Mouse (Mus musculus) midbrain, embryonic 10.5 days (tissue): ENCODE measurements around the gene Dffb. TPM values are rescaled to one million over a fixed set of nuclear protein-coding genes. Genes with fewer than 3 reads are reported as not detected.
"Not testable (repeated sequence)": the region's sequence is repeated elsewhere in the genome, so short reads cannot be mapped to it uniquely, and the experiment has no call there.

Source experiments
- DNase-seq: peaks from one replicate; pipeline ENCODE4 v3.0.0-alpha.2; 2017; ENCODE audit warnings: low spot score
- H3K27ac ChIP-seq: fragments of 300-500 bp; sonication (generic); replicated peaks from 2 replicates; pipeline ENCODE4 v1.5.1; 2016; ENCODE audit warnings: mild to moderate bottlenecking
- H3K27me3 ChIP-seq: fragments of 300-500 bp; sonication (generic); 2 replicates; pipeline ENCODE4 v1.6.1; 2016; ENCODE audit warnings: low read depth, mild to moderate bottlenecking; ENCODE audit not compliant: poor library complexity, severe bottlenecking
- H3K36me3 ChIP-seq: fragments of 300-500 bp; sonication (generic); 2 replicates; pipeline ENCODE4 v1.6.1; 2016; ENCODE audit warnings: mild to moderate bottlenecking, moderate library complexity
- H3K4me1 ChIP-seq: fragments of 300-500 bp; sonication (generic); 2 replicates; pipeline ENCODE4 v1.6.1; 2016
- H3K4me3 ChIP-seq: fragments of 300-500 bp; sonication (generic); 2 replicates; pipeline ENCODE4 v1.5.1; 2016; ENCODE audit warnings: mild to moderate bottlenecking, moderate library complexity
- H3K9me3 ChIP-seq: fragments of 300-500 bp; sonication (generic); replicated peaks from 2 replicates; pipeline ENCODE4 v1.6.1; 2016; ENCODE audit warnings: mild to moderate bottlenecking
- WGBS: fragments of 180-500 bp; shearing (Covaris S2); methylation state at CpG from one replicate; pipeline ENCODE4 v1.1.7; 2016; 5-methylcytosine and 5-hydroxymethylcytosine counted together
- polyA plus RNA-seq: library from polyadenylated mRNA; unstranded; fragments of >200 nt; fragmentation: Nextera tagmentation; extraction: Ambion mirVana; gene quantifications from 2 replicates; pipeline ENCODE4 v1.2.1, GENCODE M21; 2016

Dffb gene
- polyA plus RNA-seq, 1 experiment from 2014 or later: 13.1 TPM

DNA sequence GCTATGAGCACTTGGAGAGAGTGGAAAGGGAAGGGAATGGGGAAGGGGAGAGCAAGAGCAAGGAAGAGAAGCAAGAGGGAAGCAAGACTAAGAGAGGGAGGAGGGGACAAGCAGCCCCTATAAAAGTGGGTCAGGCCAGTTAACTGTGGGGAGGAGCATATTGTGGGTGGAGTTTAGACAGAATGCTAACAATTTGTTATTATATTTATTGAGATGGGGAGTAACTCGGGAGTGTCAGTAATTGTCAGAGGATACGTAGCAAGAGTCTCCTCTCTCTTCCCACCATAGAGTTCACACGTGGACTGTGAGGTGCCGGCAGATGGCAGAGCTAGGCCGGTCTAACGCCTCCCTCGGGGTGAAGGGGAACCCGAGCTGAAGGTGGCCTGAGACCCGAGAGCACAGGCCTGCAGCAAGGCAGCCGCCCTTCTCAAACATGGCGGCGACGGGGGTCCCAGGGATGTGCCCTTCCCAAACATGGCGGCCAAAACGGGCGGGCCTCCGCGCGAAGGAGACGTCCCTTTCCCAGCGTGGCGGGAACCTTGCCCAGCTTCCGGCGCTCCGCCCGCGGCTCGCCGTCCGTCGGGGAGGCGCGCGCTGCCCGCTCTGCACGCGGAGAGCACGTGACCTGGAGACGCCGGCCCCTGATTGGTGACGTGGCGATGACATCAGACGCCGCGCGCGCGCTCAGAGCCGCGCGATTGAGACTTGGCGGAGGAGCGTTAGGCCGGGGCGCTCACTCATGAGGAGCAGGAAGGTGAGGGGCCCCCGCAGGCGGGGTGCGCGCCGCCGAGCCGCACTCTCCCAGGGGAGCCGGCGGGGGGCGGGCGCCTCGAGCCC, 18.1 kb downstream of the Dffb start, which contains the start of gene A430005L14Rik:
TSS of gene A430005L14Rik (plus strand) at position 669 of the 837 bp plus-strand sequence.
- H3K4me1 ChIP-seq: peaks cover 24% of the 10 kb centered on the region
- peak within 1 kb of the TSS; percentile 90 for H3K4me3 ChIP-seq
- no peaks in the 10 kb centered on the region for H3K9me3 ChIP-seq
- DNase-seq: peak; percentile 98
- peak within 1 kb of the TSS; percentile 94 for H3K27ac ChIP-seq
- 2% methylated on average over 67 of the region's 67 CpGs for WGBS
- H3K27me3 ChIP-seq: peaks cover 20% of the 10 kb centered on the region
- peaks cover 30% of the 10 kb centered on the region for H3K36me3 ChIP-seq

DNA sequence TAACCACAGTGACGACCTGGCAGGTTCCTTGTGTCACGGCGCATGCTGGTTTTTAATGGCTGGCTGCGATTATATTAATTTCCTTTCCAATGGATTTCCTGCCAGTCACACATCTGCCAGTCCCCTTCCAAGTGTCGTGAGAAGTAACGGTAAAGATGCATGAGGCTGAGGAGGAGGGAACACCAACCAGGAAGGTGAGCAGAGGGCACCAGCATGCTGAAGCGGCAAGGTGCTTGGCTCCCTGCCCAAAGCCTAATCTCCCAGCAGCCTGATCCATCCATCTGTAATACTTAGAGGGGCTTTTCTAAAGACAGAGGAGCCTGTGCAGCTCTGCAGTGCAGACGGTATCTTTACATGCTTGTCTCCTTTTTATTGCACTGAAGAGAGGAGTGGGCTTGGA, 19.3 kb downstream of the Dffb start:
- Histone ChIP-seq H3K27me3 (peaks cover 20% of the 10 kb centered on the region), H3K4me3 (no peak overlapping the region), H3K9me3 (no peaks in the 10 kb centered on the region), H3K36me3 (peaks cover 18% of the 10 kb centered on the region), H3K4me1 (peaks cover 31% of the 10 kb centered on the region), H3K27ac (no peak overlapping the region)
- DNase-seq: no peak
- WGBS: 91% methylated on average over 8 of the region's 8 CpGs

DNA sequence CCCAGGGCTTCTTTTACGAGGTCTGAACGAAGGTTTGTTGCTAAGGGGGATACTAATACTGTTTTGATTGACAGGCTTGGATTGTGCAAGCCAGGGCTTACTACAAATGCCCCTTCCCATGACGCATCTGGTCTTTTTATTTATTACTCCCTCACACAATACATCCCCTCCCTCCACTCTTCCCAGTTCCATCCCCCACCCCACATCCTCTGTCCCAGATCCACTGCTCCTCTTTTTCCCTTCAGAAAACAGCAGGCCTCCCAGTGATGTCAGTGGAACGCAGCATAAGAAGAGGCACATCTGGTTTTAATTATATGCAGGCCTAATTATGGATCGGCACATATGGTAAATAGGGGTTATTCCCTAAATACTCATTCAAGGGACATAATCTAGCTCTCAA, 23.2 kb downstream of the Dffb start:
- 53% methylated on average over 5 of the region's 5 CpGs for WGBS
- Histone ChIP-seq H3K4me3 (no peak overlapping the region), H3K27ac (no peak overlapping the region), H3K27me3 (peaks cover 37% of the 10 kb centered on the region), H3K9me3 (no peaks in the 10 kb centered on the region), H3K4me1 (peaks cover 16% of the 10 kb centered on the region), H3K36me3 (no peaks in the 10 kb centered on the region)
- no peak for DNase-seq

DNA sequence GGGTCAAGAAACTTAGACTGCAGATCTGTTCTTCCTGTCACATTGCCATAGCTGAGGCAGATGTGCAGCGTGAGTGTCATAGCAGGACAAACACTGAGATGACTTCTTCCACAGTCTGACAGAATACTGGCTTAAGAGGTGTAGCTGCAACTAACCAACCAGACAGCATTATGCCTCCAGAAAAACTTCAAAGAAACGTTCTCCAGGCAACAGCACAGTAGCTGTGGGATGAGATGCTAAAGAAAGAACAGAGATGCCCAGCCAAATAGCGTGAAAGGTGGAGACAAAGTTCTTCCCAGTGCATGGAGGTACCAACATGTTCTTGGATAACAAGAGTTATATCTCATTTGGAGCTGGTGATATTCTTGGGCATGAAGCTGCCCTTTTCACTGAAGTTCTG, 23.8 kb downstream of the Dffb start:
- peaks cover 42% of the 10 kb centered on the region for H3K27me3 ChIP-seq
- WGBS: 75% methylated on average over 3 of the region's 3 CpGs
- no peaks in the 10 kb centered on the region for H3K9me3 ChIP-seq
- no peak for DNase-seq
- no peaks in the 10 kb centered on the region for H3K36me3 ChIP-seq
- H3K4me1 ChIP-seq: peaks cover 11% of the 10 kb centered on the region; the same call in 1 of the 2 replicates
- H3K27ac ChIP-seq: no peak overlapping the region
- no peak overlapping the region for H3K4me3 ChIP-seq

DNA sequence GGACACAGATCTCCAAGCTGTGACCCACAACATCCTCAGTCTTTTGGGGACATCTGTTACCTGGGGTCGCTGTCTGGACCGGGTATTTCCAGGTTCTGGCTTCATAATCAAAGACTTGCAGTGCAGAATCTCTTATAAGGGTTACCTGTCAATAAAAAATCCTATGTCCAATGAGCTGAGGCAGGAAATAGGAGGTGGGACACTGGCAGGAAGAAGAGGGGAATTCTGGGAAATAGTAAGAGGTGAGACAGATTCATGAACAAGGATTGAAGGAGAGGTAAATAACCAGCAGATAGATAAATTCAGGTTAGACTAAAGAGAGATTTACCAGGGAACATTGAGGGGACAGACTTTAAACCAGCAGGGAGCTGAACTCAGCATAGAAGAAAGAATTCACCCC, 24.6 kb downstream of the Dffb start:
- no peak overlapping the region for H3K4me3 ChIP-seq
- no peak for DNase-seq
- peaks cover 38% of the 10 kb centered on the region for H3K27me3 ChIP-seq

DNA sequence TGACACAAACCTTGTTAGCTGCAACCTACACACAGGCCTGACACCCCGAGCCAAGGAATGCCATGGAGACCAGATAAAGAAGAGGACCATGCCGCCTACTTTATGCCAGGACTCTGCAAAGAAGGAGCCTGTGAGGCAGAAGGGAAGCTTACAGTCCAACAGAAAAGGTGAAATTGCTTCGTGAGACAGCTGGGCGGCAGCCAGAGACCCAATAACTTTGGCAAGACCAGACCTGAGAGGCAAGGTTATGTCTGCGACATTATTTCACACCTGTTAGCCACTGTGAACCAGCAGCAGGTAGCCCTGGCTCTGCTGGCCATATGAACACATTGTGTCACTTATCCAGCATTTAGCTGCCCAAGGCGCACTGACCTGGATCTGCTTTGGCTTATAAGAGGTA, 29.2 kb downstream of the Dffb start:
- 88% methylated on average over 6 of the region's 6 CpGs for WGBS
- no peak for DNase-seq
- H3K27ac ChIP-seq: no peak overlapping the region
- no peak overlapping the region for H3K4me3 ChIP-seq
- H3K4me1 ChIP-seq: peaks cover 13% of the 10 kb centered on the region
- H3K36me3 ChIP-seq: no peaks in the 10 kb centered on the region
- no peaks in the 10 kb centered on the region for H3K9me3 ChIP-seq
- peaks cover 24% of the 10 kb centered on the region for H3K27me3 ChIP-seq

More for the DNA sequence above, 24.6 kb downstream of the Dffb start:
- Histone ChIP-seq H3K36me3 (no peaks in the 10 kb centered on the region), H3K27ac (no peak overlapping the region), H3K9me3 (no peaks in the 10 kb centered on the region), H3K4me1 (peaks cover 11% of the 10 kb centered on the region; the same call in 1 of the 2 replicates)
- 67% methylated on average over 2 of the region's 2 CpGs for WGBS

DNA sequence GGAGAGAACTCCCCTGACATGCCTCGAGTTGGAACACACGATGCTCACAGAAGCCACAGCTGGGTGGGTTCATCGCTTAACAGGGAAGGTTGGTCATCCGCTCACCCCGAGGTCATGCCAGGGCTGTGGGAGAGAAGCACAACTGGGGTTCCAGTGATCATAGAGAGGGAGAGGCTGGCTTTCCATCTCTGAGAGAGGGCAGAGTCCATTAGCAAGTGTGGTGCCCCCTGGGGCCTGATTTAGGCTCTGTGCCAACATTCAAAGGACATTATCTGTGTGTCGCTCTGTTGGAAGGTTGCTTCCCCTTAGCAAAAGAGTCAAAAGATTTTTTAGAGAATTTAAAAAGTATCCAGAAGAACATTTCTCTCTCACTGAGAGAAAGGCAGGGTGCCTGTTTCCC, 30.7 kb downstream of the Dffb start:
- DNase-seq: no peak
- H3K4me1 ChIP-seq: peaks cover 13% of the 10 kb centered on the region
- H3K9me3 ChIP-seq: no peaks in the 10 kb centered on the region
- H3K27ac ChIP-seq: no peak overlapping the region
- no peak overlapping the region for H3K4me3 ChIP-seq
- H3K27me3 ChIP-seq: peaks cover 24% of the 10 kb centered on the region
- 68% methylated on average over 6 of the region's 6 CpGs for WGBS
- no peaks in the 10 kb centered on the region for H3K36me3 ChIP-seq

DNA sequence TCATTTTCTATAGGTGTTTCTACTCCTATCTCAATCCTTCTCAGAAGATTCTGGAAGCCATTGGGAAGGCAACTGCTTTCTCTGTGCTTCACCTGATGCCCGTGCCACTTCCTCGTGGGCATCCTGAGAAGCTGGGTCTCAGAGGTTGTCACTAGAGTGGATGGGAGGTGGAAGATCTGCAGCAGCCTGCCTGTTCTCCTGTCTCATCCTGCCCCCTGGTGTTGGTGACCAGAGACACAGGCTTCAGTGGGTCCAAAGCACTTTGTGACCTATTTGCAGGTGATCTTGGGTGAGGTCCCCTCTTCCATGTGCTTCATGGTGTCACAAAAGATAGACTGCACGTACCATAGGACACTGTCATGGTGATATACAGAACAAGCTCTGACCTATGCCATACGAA, 31.7 kb downstream of the Dffb start:
- 72% methylated on average over 4 of the region's 4 CpGs for WGBS
- Histone ChIP-seq H3K4me3 (no peak overlapping the region), H3K9me3 (no peaks in the 10 kb centered on the region), H3K36me3 (no peaks in the 10 kb centered on the region), H3K27me3 (peaks cover 19% of the 10 kb centered on the region), H3K4me1 (peaks cover 13% of the 10 kb centered on the region), H3K27ac (no peak overlapping the region)
- DNase-seq: peak; percentile 37

DNA sequence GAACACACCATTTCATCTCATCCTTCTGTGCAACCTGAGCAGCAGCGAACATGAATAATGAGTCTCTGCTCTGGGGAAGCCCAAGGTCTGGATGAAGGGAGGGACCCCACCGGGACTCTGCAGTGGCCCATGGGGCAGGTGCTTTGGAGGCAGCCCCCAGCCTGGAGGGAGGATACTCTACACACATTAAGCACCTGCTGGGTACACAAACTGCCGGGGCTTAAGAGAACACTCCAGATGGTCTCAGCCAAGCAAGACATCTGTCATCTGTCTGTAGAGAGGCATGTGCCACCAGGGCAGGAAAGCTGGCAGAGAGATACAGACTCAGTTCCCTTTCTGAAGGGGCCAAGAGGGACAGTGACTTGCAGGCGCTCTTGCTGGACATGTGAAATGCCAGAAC, 45.0 kb downstream of the Dffb start:
- Histone ChIP-seq H3K4me3 (no peak overlapping the region), H3K36me3 (no peaks in the 10 kb centered on the region), H3K27ac (no peak overlapping the region), H3K27me3 (no peaks in the 10 kb centered on the region), H3K4me1 (peaks cover 4% of the 10 kb centered on the region), H3K9me3 (no peaks in the 10 kb centered on the region)
- WGBS: 84% methylated on average over 4 of the region's 4 CpGs
- DNase-seq: no peak

DNA sequence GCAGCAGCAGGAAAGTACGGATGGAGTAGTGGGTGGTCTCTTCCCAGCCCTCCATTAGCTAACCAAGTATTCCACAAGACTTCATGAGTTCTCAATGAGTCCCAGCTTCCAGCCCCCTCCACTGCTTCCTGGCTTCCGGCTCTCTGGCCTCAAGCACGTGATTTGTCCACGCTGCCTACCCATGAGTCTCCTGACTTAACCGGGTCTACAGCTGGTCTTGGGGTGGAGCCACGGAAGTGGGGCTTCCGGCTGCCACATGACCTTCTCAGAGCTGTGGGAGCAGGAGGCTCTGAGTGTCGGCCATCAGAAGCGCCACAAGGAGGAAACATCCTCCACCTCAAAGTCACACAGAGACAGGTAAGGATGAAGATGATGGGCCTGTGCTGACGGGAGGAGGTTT, 45.5 kb downstream of the Dffb start:
- Histone ChIP-seq H3K9me3 (no peaks in the 10 kb centered on the region), H3K27me3 (no peaks in the 10 kb centered on the region), H3K4me1 (peaks cover 4% of the 10 kb centered on the region), H3K27ac (no peak overlapping the region), H3K4me3 (no peak overlapping the region), H3K36me3 (no peaks in the 10 kb centered on the region)
- DNase-seq: no peak
- 72% methylated on average over 10 of the region's 10 CpGs for WGBS

DNA sequence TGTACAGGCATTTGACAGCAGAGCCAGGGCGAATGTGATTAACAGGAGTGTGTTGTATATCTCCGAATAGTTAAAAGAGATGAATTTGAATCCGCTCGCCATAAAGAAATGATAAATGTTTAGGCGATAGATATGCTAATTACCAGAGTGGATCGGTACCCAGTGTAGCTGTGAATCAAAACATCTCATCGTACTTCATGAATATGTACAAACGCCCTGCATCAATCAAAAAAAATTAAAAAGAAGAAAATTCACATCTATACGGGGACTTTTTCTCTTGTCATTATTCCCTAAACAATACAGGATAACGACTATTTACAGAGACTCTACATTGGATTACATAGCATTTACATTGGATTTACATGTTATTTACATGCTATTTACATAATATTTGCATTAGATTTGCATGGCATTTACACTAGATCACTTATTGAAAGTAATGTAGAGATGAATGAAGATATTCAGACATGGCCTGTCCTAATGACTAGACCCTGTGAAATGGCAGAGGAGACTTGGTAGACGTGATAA, 46.1 kb downstream of the Dffb start:
- H3K27ac ChIP-seq: no peak overlapping the region
- no peak overlapping the region for H3K4me3 ChIP-seq
- 89% methylated on average over 11 of the region's 11 CpGs for WGBS
- no peaks in the 10 kb centered on the region for H3K9me3 ChIP-seq
- no peaks in the 10 kb centered on the region for H3K36me3 ChIP-seq
- no peaks in the 10 kb centered on the region for H3K27me3 ChIP-seq
- DNase-seq: no peak
- H3K4me1 ChIP-seq: peaks cover 4% of the 10 kb centered on the region

DNA sequence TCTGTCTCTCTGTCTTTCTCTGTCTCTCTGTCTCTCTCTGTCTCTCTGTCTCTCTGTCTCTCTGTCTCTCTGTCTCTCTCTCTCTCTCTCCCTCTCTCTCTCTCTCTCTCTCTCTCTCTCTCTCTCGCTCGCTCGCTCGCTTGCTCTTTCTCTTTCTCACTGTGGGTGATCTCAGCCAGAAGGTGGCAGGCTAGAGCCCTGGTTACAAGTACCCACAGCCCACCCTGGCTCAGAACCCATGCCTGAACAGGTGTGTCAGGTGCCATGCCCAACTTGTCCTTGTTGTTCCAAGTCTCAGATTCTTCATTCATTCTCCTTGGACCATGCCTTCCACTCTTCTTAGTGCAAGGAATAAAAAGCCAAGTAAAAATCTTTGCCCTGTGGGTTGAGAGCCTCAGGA, 52.8 kb downstream of the Dffb start:
- H3K9me3 ChIP-seq, DNase-seq, H3K27me3 ChIP-seq, H3K36me3 ChIP-seq, H3K4me3 ChIP-seq, H3K27ac ChIP-seq: not testable (repeated sequence)
- peaks cover 14% of the 10 kb centered on the region for H3K4me1 ChIP-seq
- 33% methylated on average over 4 of the region's 4 CpGs for WGBS

DNA sequence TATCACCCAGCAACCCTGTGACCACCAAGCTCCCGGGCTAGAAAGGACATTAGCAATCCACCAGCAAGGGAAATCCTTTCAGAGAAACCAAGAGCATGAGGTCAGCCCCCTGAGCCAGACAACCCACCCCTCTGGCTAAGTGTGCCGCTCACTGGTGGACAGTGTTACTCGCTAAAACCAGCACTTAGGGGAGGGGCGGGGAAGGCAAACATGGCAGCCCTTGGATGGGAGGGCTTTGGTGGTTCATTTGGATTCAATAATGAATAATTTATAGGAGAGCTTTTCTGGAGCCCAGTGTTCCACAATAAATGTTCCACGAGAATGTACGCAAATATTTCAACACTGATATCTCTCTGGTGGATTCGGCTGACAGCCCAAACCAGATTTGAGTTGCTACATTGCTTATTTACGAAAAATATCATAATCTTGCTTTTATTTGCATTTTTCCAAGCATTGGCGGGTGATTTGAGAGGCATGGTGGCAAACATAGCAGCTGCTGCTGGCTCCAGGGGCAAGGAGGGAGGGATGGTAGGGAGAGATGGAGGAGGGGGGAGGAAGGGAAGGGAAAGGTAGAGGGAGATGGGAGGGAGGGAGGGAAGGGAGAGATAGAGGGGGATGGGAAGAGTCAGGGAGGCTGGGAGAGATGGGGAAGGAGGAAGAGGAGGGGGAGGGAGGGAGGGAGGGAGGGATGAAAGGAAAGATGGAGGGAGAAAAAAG, 54.3 kb downstream of the Dffb start:
- peaks cover 14% of the 10 kb centered on the region for H3K4me1 ChIP-seq
- no peaks in the 10 kb centered on the region for H3K36me3 ChIP-seq
- no peaks in the 10 kb centered on the region; the same call in 1 of the 2 replicates for H3K27me3 ChIP-seq
- WGBS: 74% methylated on average over 9 of the region's 9 CpGs
- H3K27ac ChIP-seq: peak overlapping the region; percentile 43; the same call in 1 of the 2 replicates
- no peaks in the 10 kb centered on the region for H3K9me3 ChIP-seq
- no peak overlapping the region for H3K4me3 ChIP-seq
- peak; percentile 28 for DNase-seq
